Mouse (Mus musculus): ENCODE results near the gene Brsk2. TPM values are rescaled to one million over a fixed set of nuclear protein-coding genes. Genes with fewer than 3 reads are reported as not detected.

Gene Brsk2
- polyA plus RNA-seq, 1 experiment from 2014 or later = 11.4 TPM

- Histone ChIP-seq H3K9ac (ENCODE audit: low read length) (no peak overlapping the region), H3K27me3 (ENCODE audit: control insufficient read depth, insufficient read depth, low read length) (no peaks in the 10 kb centered on the region), H3K4me2 (no peak overlapping the region), H3K36me3 (ENCODE audit: control insufficient read depth, insufficient read depth, low read length) (no peaks in the 10 kb centered on the region), H3K27ac (ENCODE audit: low read depth, low read length) (no peak overlapping the region), H3K4me3 (ENCODE audit: low read depth, low read length) (no peak overlapping the region), H3K9me3 (ENCODE audit: control insufficient read depth, low read length) (no peaks in the 10 kb centered on the region), H3K4me1 (ENCODE audit: control insufficient read depth, insufficient read depth, low read length) (peaks cover 20% of the 10 kb centered on the region)
- no peak for ATAC-seq (ENCODE audit: low FRiP score)
- WGBS = 92% methylated on average over 3 of the region's 3 CpGs
- DNase-seq (ENCODE audit: low spot score, missing footprints) = no peak
These were observed 11.9 kb downstream of the Brsk2 start for GRCm38 (mm10) chr7:141961491-141961890.

DNA sequence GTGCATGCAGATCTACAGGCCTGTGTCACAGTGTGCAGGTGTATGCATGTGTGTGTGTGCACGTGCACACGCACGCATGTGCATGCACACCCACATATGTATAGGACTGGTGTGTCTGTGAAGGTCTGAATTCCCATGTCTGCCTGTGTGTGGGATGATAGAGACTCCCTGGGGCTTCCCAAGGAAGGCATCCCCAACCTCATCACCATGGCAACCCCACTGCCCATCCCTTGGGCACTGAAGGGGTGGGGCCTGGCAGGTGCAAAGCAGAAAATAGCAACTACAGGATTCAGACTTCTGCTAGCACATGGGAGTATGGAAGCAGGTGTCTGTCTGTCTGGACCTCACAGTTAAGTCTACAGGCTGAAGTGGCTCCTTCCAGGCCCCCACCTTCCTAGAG lies 13.0 kb downstream of the Brsk2 start:
- Histone ChIP-seq H3K9me3 (ENCODE audit: control insufficient read depth, low read length) (no peaks in the 10 kb centered on the region), H3K4me1 (ENCODE audit: control insufficient read depth, insufficient read depth, low read length) (peaks cover 22% of the 10 kb centered on the region), H3K4me3 (ENCODE audit: low read depth, low read length) (no peak overlapping the region), H3K9ac (ENCODE audit: low read length) (no peak overlapping the region), H3K27ac (ENCODE audit: low read depth, low read length) (no peak overlapping the region), H3K27me3 (ENCODE audit: control insufficient read depth, insufficient read depth, low read length) (no peaks in the 10 kb centered on the region), H3K4me2 (no peak overlapping the region), H3K36me3 (ENCODE audit: control insufficient read depth, insufficient read depth, low read length) (no peaks in the 10 kb centered on the region)
- 95% methylated on average over 3 of the region's 3 CpGs for WGBS
- ATAC-seq (ENCODE audit: low FRiP score) (no peak), DNase-seq (ENCODE audit: low spot score, missing footprints) (peak; percentile 78)

- H3K9ac ChIP-seq (ENCODE audit: low read length) = no peak overlapping the region
- no peaks in the 10 kb centered on the region for H3K36me3 ChIP-seq (ENCODE audit: control insufficient read depth, insufficient read depth, low read length)
- no peaks in the 10 kb centered on the region for H3K27me3 ChIP-seq (ENCODE audit: control insufficient read depth, insufficient read depth, low read length)
- DNase-seq (ENCODE audit: low spot score, missing footprints) = no peak
- ATAC-seq (ENCODE audit: low FRiP score) = no peak
- 83% methylated on average over 2 of the region's 2 CpGs for WGBS
- H3K4me1 ChIP-seq (ENCODE audit: control insufficient read depth, insufficient read depth, low read length) = peaks cover 33% of the 10 kb centered on the region
- H3K9me3 ChIP-seq (ENCODE audit: control insufficient read depth, low read length) = no peaks in the 10 kb centered on the region
- H3K4me2 ChIP-seq = no peak overlapping the region
- no peak overlapping the region for H3K27ac ChIP-seq (ENCODE audit: low read depth, low read length)
- H3K4me3 ChIP-seq (ENCODE audit: low read depth, low read length) = no peak overlapping the region
These were observed 16.7 kb downstream of the Brsk2 start for GRCm38 (mm10) chr7:141966281-141966680.

DNA sequence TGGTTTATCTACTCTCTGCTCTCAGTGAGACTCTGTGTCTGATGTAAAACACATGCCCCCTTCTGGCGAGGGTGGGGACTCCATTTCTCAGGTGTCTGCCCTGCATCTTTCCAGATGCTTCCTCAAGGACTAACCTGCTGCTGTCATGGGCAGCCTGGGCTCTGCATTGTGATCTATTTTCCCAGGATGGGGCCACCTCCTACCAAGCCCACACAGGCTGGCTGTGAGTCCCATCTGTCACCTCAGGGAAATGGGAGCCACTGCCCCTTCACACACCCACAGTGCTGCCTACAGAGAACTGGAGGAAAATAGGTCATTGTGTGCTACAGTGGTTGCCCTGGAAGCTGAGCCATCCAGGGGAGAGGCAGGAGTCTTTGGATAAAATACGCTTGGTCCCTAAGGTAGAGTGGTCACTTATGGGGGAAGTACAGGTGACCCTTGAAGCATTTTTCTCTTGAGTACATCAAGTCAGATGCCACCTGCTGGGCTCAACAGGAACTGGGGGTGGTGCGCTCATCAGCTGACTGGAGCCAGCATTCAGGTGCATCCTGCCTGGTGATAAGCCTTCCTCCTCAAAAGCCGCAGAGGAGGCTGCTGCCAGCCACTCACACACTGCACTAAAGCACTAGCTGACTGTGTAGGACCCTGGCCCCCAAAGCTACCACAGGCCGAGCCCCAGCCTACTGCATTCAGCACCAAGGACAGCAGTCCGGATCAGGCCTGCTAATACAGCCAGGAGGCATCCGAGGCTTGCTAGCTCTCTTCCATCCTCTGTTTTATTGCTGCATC lies 23.5 kb downstream of the Brsk2 start:
- Histone ChIP-seq H3K36me3 (ENCODE audit: control insufficient read depth, insufficient read depth, low read length) (no peaks in the 10 kb centered on the region), H3K9me3 (ENCODE audit: control insufficient read depth, low read length) (no peaks in the 10 kb centered on the region), H3K9ac (ENCODE audit: low read length) (no peak overlapping the region), H3K27ac (ENCODE audit: low read depth, low read length) (no peak overlapping the region), H3K4me3 (ENCODE audit: low read depth, low read length) (no peak overlapping the region), H3K4me2 (no peak overlapping the region), H3K4me1 (ENCODE audit: control insufficient read depth, insufficient read depth, low read length) (peaks cover 13% of the 10 kb centered on the region; the same call in 1 of the 2 replicates), H3K27me3 (ENCODE audit: control insufficient read depth, insufficient read depth, low read length) (no peaks in the 10 kb centered on the region)
- 42% methylated on average over 7 of the region's 7 CpGs for WGBS
- peak; percentile 36; the same call in 1 of the 2 replicates for ATAC-seq (ENCODE audit: low FRiP score)
- no peak for DNase-seq (ENCODE audit: low spot score, missing footprints)

DNA sequence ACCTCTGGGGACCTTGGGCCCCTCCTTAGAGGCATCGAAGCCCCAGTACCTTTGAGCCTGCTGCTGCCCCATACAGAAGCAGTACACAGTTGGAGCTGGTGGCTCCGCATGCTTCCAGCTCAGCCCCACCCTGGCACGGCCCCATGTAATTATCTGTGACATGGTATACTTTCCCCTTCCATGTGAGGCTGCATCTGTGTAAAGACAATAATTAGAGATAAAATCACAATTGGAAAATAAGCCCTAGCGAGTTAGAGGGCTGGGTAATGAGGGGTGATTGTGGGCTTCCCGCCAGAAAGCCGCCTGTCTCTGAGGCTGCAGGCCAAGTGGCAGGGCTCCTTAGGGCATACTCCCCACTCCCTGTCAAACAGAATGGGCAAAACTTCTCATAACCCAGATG lies 28.5 kb downstream of the Brsk2 start:
- H3K9me3 ChIP-seq (ENCODE audit: control insufficient read depth, low read length) = no peaks in the 10 kb centered on the region
- no peak for DNase-seq (ENCODE audit: low spot score, missing footprints)
- WGBS = 87% methylated on average over 6 of the region's 6 CpGs

GRCm38 (mm10) chr7:141979247-141979646 lies 29.7 kb downstream of the Brsk2 start:
- DNase-seq (ENCODE audit: low spot score, missing footprints) = no peak

More for the DNA sequence above, 28.5 kb downstream of the Brsk2 start:
- no peaks in the 10 kb centered on the region for H3K4me1 ChIP-seq (ENCODE audit: control insufficient read depth, insufficient read depth, low read length)
- no peak for ATAC-seq (ENCODE audit: low FRiP score)
- no peak overlapping the region for H3K27ac ChIP-seq (ENCODE audit: low read depth, low read length)
- H3K9ac ChIP-seq (ENCODE audit: low read length) = no peak overlapping the region
- H3K4me2 ChIP-seq = no peak overlapping the region
- H3K36me3 ChIP-seq (ENCODE audit: control insufficient read depth, insufficient read depth, low read length) = 0 out of 2 replicates have a peak, but pooled peaks cover 2% of the 10 kb centered on the region
- H3K27me3 ChIP-seq (ENCODE audit: control insufficient read depth, insufficient read depth, low read length) = no peaks in the 10 kb centered on the region
- H3K4me3 ChIP-seq (ENCODE audit: low read depth, low read length) = no peak overlapping the region

GRCm38 (mm10) chr7:141981237-141981636 lies 31.7 kb downstream of the Brsk2 start:
- H3K27ac ChIP-seq (ENCODE audit: low read depth, low read length) = no peak overlapping the region
- H3K36me3 ChIP-seq (ENCODE audit: control insufficient read depth, insufficient read depth, low read length) = peaks cover 12% of the 10 kb centered on the region
- no peak overlapping the region for H3K9ac ChIP-seq (ENCODE audit: low read length)
- ATAC-seq (ENCODE audit: low FRiP score) (no peak), DNase-seq (ENCODE audit: low spot score, missing footprints) (no peak)
- 93% methylated on average over 7 of the region's 7 CpGs for WGBS
- no peaks in the 10 kb centered on the region for H3K9me3 ChIP-seq (ENCODE audit: control insufficient read depth, low read length)
- no peaks in the 10 kb centered on the region for H3K4me1 ChIP-seq (ENCODE audit: control insufficient read depth, insufficient read depth, low read length)
- H3K4me2 ChIP-seq = no peak overlapping the region
- no peaks in the 10 kb centered on the region for H3K27me3 ChIP-seq (ENCODE audit: control insufficient read depth, insufficient read depth, low read length)
- H3K4me3 ChIP-seq (ENCODE audit: low read depth, low read length) = no peak overlapping the region

More at GRCm38 (mm10) chr7:141979247-141979646, 29.7 kb downstream of the Brsk2 start:
- Histone ChIP-seq H3K4me1 (ENCODE audit: control insufficient read depth, insufficient read depth, low read length) (no peaks in the 10 kb centered on the region), H3K36me3 (ENCODE audit: control insufficient read depth, insufficient read depth, low read length) (0 out of 2 replicates have a peak, but pooled peaks cover 4% of the 10 kb centered on the region), H3K27ac (ENCODE audit: low read depth, low read length) (no peak overlapping the region), H3K4me3 (ENCODE audit: low read depth, low read length) (no peak overlapping the region), H3K4me2 (no peak overlapping the region), H3K27me3 (ENCODE audit: control insufficient read depth, insufficient read depth, low read length) (no peaks in the 10 kb centered on the region), H3K9me3 (ENCODE audit: control insufficient read depth, low read length) (no peaks in the 10 kb centered on the region), H3K9ac (ENCODE audit: low read length) (no peak overlapping the region)
- ATAC-seq (ENCODE audit: low FRiP score) = no peak
- over 99% methylated on average over 4 of the region's 4 CpGs for WGBS

GRCm38 (mm10) chr7:141988314-141988806 lies 38.8 kb downstream of the Brsk2 start:
- WGBS = 88% methylated on average over 7 of the region's 7 CpGs
- Histone ChIP-seq H3K9me3 (ENCODE audit: control insufficient read depth, low read length) (no peaks in the 10 kb centered on the region), H3K27me3 (ENCODE audit: control insufficient read depth, insufficient read depth, low read length) (no peaks in the 10 kb centered on the region), H3K4me1 (ENCODE audit: control insufficient read depth, insufficient read depth, low read length) (no peaks in the 10 kb centered on the region), H3K27ac (ENCODE audit: low read depth, low read length) (no peak overlapping the region), H3K4me3 (ENCODE audit: low read depth, low read length) (no peak overlapping the region), H3K4me2 (no peak overlapping the region), H3K9ac (ENCODE audit: low read length) (no peak overlapping the region), H3K36me3 (ENCODE audit: control insufficient read depth, insufficient read depth, low read length) (peaks cover 33% of the 10 kb centered on the region)
- DNase-seq (ENCODE audit: low spot score, missing footprints) (no peak), ATAC-seq (ENCODE audit: low FRiP score) (no peak)

GRCm38 (mm10) chr7:141991183-141991582 lies 41.6 kb downstream of the Brsk2 start:
- ATAC-seq (ENCODE audit: low FRiP score) = no peak
- H3K4me1 ChIP-seq (ENCODE audit: control insufficient read depth, insufficient read depth, low read length) = no peaks in the 10 kb centered on the region
- 89% methylated on average over 2 of the region's 2 CpGs for WGBS
- no peak overlapping the region for H3K4me2 ChIP-seq
- no peaks in the 10 kb centered on the region for H3K9me3 ChIP-seq (ENCODE audit: control insufficient read depth, low read length)
- no peak overlapping the region for H3K27ac ChIP-seq (ENCODE audit: low read depth, low read length)
- H3K36me3 ChIP-seq (ENCODE audit: control insufficient read depth, insufficient read depth, low read length) = peaks cover 35% of the 10 kb centered on the region
- H3K9ac ChIP-seq (ENCODE audit: low read length) = no peak overlapping the region
- no peak for DNase-seq (ENCODE audit: low spot score, missing footprints)
- H3K27me3 ChIP-seq (ENCODE audit: control insufficient read depth, insufficient read depth, low read length) = no peaks in the 10 kb centered on the region
- no peak overlapping the region for H3K4me3 ChIP-seq (ENCODE audit: low read depth, low read length)
